Mouse (Mus musculus) kidney, embryonic 15.5 days (tissue): ENCODE data around the gene Vmn1r40. TPM values are rescaled to one million over a fixed set of nuclear protein-coding genes. Genes with fewer than 3 reads are reported as not detected.

ENCODE experiments used
- ATAC-seq: fragments of 200-750 bp; cut with Nextera tagmentation; replicated peaks from 2 replicates; pipeline ENCODE4 v1.8.0; 2017; ENCODE audit warnings: moderate TSS enrichment; ENCODE audit not compliant: low FRiP score
- H3K27ac ChIP-seq: fragments of 300-500 bp; sonication (generic); 2 replicates; pipeline ENCODE4 v1.5.1; 2015; ENCODE audit warnings: mild to moderate bottlenecking, inconsistent platforms
- H3K27me3 ChIP-seq: fragments of 300-500 bp; sonication (generic); 2 replicates; pipeline ENCODE4 v1.6.1; 2015; ENCODE audit warnings: inconsistent platforms
- H3K36me3 ChIP-seq: fragments of 300-500 bp; sonication (generic); 2 replicates; pipeline ENCODE4 v1.6.1; 2015; ENCODE audit warnings: inconsistent platforms
- H3K4me1 ChIP-seq: fragments of 300-500 bp; sonication (generic); 2 replicates; pipeline ENCODE4 v1.6.1; 2015; ENCODE audit warnings: inconsistent platforms
- H3K4me2 ChIP-seq: fragments of 300-500 bp; sonication (generic); 2 replicates; pipeline ENCODE4 v1.6.1; 2015; ENCODE audit warnings: moderate library complexity, mild to moderate bottlenecking, inconsistent platforms
- H3K4me3 ChIP-seq: fragments of 300-500 bp; sonication (generic); replicated peaks from 2 replicates; pipeline ENCODE4 v1.5.1; 2015; ENCODE audit warnings: mild to moderate bottlenecking, inconsistent platforms
- H3K9ac ChIP-seq: fragments of 300-500 bp; sonication (generic); 2 replicates; pipeline ENCODE4 v1.6.1; 2015; ENCODE audit warnings: mild to moderate bottlenecking, inconsistent platforms
- H3K9me3 ChIP-seq: fragments of 300-500 bp; sonication (generic); replicated peaks from 2 replicates; pipeline ENCODE4 v1.6.1; 2016; ENCODE audit warnings: inconsistent platforms
- WGBS: fragments of 180-500 bp; shearing (Covaris S2); methylation state at CpG from one replicate; pipeline ENCODE4 v1.1.7; 2015; ENCODE audit warnings: mixed read lengths; 5-methylcytosine and 5-hydroxymethylcytosine counted together
- polyA plus RNA-seq: library from polyadenylated mRNA; unstranded; fragments of >200 nt; fragmentation: Nextera tagmentation; extraction: Ambion mirVana; gene quantifications from 2 replicates; pipeline ENCODE4 v1.2.1, GENCODE M21; 2015

Vmn1r40 gene
- polyA plus RNA-seq, 1 experiment from 2014 or later, result not detected

GRCm38 (mm10) chr6:89673135-89673780 is 34.1 kb upstream of the Vmn1r40 start:
- WGBS, result 83% methylated on average over 11 of the region's 11 CpGs
- no peak overlapping the region for H3K4me3 ChIP-seq
- H3K9me3 ChIP-seq, result no peaks in the 10 kb centered on the region
- ATAC-seq, result 0 out of 2 replicates have a peak, but pooled peaks have one; percentile 33
- no peak overlapping the region for H3K9ac ChIP-seq
- H3K4me2 ChIP-seq, result no peak overlapping the region
- H3K27ac ChIP-seq, result no peak overlapping the region
- H3K36me3 ChIP-seq, result peaks cover 22% of the 10 kb centered on the region
- no peaks in the 10 kb centered on the region for H3K27me3 ChIP-seq
- no peaks in the 10 kb centered on the region for H3K4me1 ChIP-seq

GRCm38 (mm10) chr6:89678522-89678921 is 28.8 kb upstream of the Vmn1r40 start:
- Histone ChIP-seq H3K27me3 (0 out of 2 replicates have a peak, but pooled peaks cover 3% of the 10 kb centered on the region), H3K9me3 (no peaks in the 10 kb centered on the region), H3K36me3 (peaks cover 20% of the 10 kb centered on the region), H3K9ac (no peak overlapping the region), H3K27ac (no peak overlapping the region), H3K4me2 (no peak overlapping the region), H3K4me1 (peaks cover 3% of the 10 kb centered on the region; the same call in 1 of the 2 replicates), H3K4me3 (no peak overlapping the region)
- 78% methylated on average over 4 of the region's 4 CpGs for WGBS
- no peak for ATAC-seq

GRCm38 (mm10) chr6:89679291-89679835 is 28.0 kb upstream of the Vmn1r40 start:
- 20% methylated on average over 10 of the region's 10 CpGs for WGBS
- Histone ChIP-seq H3K9me3 (no peaks in the 10 kb centered on the region), H3K4me3 (no peak overlapping the region), H3K4me2 (no peak overlapping the region), H3K4me1 (peaks cover 3% of the 10 kb centered on the region; the same call in 1 of the 2 replicates), H3K27ac (no peak overlapping the region), H3K9ac (no peak overlapping the region), H3K36me3 (peaks cover 12% of the 10 kb centered on the region), H3K27me3 (0 out of 2 replicates have a peak, but pooled peaks cover 3% of the 10 kb centered on the region)
- ATAC-seq, result peak; percentile 80

- Histone ChIP-seq H3K4me2 (no peak overlapping the region), H3K4me1 (peaks cover 3% of the 10 kb centered on the region; the same call in 1 of the 2 replicates), H3K9me3 (no peaks in the 10 kb centered on the region), H3K36me3 (peaks cover 6% of the 10 kb centered on the region), H3K4me3 (no peak overlapping the region), H3K9ac (no peak overlapping the region), H3K27me3 (0 out of 2 replicates have a peak, but pooled peaks cover 3% of the 10 kb centered on the region), H3K27ac (no peak overlapping the region)
- peak; percentile 71 for ATAC-seq
- WGBS, result 11% methylated on average over 8 of the region's 8 CpGs
These were observed 27.2 kb upstream of the Vmn1r40 start for GRCm38 (mm10) chr6:89680155-89680554.

- Histone ChIP-seq H3K27ac (no peak overlapping the region), H3K4me2 (no peak overlapping the region), H3K4me1 (peaks cover 3% of the 10 kb centered on the region; the same call in 1 of the 2 replicates), H3K27me3 (0 out of 2 replicates have a peak, but pooled peaks cover 3% of the 10 kb centered on the region), H3K9ac (no peak overlapping the region), H3K36me3 (no peaks in the 10 kb centered on the region), H3K4me3 (no peak overlapping the region), H3K9me3 (no peaks in the 10 kb centered on the region)
- 44% methylated on average over 1 of the region's 1 CpGs for whole genome bisulfite sequencing
- ATAC-seq, result no peak
These were observed 23.1 kb upstream of the Vmn1r40 start for GRCm38 (mm10) chr6:89684231-89684630.

- Histone ChIP-seq H3K9ac (no peak overlapping the region), H3K4me3 (no peak overlapping the region), H3K27ac (no peak overlapping the region), H3K27me3 (0 out of 2 replicates have a peak, but pooled peaks cover 1% of the 10 kb centered on the region), H3K9me3 (no peaks in the 10 kb centered on the region), H3K4me1 (no peaks in the 10 kb centered on the region), H3K4me2 (no peak overlapping the region), H3K36me3 (no peaks in the 10 kb centered on the region)
- peak; percentile 66; the same call in 1 of the 2 replicates for ATAC-seq
- WGBS, result 46% methylated on average over 1 of the region's 1 CpGs
These were observed 20.2 kb upstream of the Vmn1r40 start for GRCm38 (mm10) chr6:89687100-89687499.

DNA sequence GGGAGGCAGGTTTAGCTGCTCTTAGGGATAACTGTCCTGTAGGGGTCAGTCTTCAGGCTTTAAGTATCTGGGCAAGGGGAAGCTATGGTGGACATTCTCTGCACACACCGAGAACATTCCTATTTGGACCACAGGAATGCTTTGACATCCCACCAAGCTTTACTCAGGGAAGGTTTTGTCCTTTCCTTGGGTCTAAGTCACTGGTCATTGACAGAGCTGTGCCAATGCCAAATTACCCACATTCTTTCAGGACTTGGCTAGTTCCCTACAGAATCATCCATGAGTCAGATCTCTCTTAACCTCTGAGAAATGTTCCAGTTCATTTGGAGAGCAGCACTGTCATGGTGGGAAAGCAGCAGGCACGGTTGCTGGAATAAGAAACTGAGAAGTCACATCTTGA is 716 bp upstream of the Vmn1r40 start:
- 69% methylated on average over 2 of the region's 2 CpGs for WGBS
- no peaks in the 10 kb centered on the region for H3K36me3 ChIP-seq
- no peaks in the 10 kb centered on the region for H3K4me1 ChIP-seq
- H3K27me3 ChIP-seq, result no peaks in the 10 kb centered on the region
- H3K9me3 ChIP-seq, result no peaks in the 10 kb centered on the region
- no peak overlapping the region for H3K4me3 ChIP-seq
- H3K9ac ChIP-seq, result no peak overlapping the region
- H3K27ac ChIP-seq, result no peak overlapping the region
- no peak overlapping the region for H3K4me2 ChIP-seq
- no peak for ATAC-seq

GRCm38 (mm10) chr6:89718051-89718450 is 10.7 kb downstream of the Vmn1r40 start:
- ATAC-seq, result no peak
- H3K4me1 ChIP-seq, result no peaks in the 10 kb centered on the region
- H3K4me3 ChIP-seq, result no peak overlapping the region
- H3K27me3 ChIP-seq, result no peaks in the 10 kb centered on the region
- H3K9me3 ChIP-seq, result no peaks in the 10 kb centered on the region
- no peak overlapping the region for H3K4me2 ChIP-seq
- H3K27ac ChIP-seq, result no peak overlapping the region
- H3K36me3 ChIP-seq, result no peaks in the 10 kb centered on the region
- H3K9ac ChIP-seq, result no peak overlapping the region

- Histone ChIP-seq H3K4me1 (no peaks in the 10 kb centered on the region), H3K9ac (no peak within 1 kb of the TSS), H3K9me3 (no peaks in the 10 kb centered on the region), H3K36me3 (no peaks in the 10 kb centered on the region), H3K4me3 (no peak within 1 kb of the TSS), H3K27me3 (no peaks in the 10 kb centered on the region), H3K27ac (no peak within 1 kb of the TSS), H3K4me2 (no peak within 1 kb of the TSS)
- ATAC-seq, result no peak
These were observed 33.1 kb downstream of the Vmn1r40 start, which contains the start of gene Vmn1r41 for GRCm38 (mm10) chr6:89740466-89740865. Gene Vmn1r41, plus strand, starts transcription at chr6:89740766.

GRCm38 (mm10) chr6:89742811-89743210 is 35.5 kb downstream of the Vmn1r40 start:
- no peaks in the 10 kb centered on the region for H3K4me1 ChIP-seq
- no peaks in the 10 kb centered on the region for H3K27me3 ChIP-seq
- no peak overlapping the region for H3K27ac ChIP-seq
- no peaks in the 10 kb centered on the region for H3K9me3 ChIP-seq
- no peak overlapping the region for H3K4me3 ChIP-seq
- no peak overlapping the region for H3K9ac ChIP-seq
- no peaks in the 10 kb centered on the region for H3K36me3 ChIP-seq
- H3K4me2 ChIP-seq, result no peak overlapping the region
- ATAC-seq, result no peak
